Mouse (Mus musculus) small intestine, adult 2 months (tissue): ENCODE measurements at regions not wholly inside any gene's neighbourhood (a gene's known extent, or its start where the extent isn't known, plus 50 kb on each side); places are given as distances from the start of the nearest gene placed in this dataset.
A peak's percentile ranks its signal among the peaks of the same experiment; 100 is the strongest.
"Not testable (repeated sequence)": the region's sequence is repeated elsewhere in the genome, so short reads cannot be mapped to it uniquely, and the experiment has no call there.

Experiments used
- H3K27ac ChIP-seq: fragments of 200-500 bp; 2 replicates; pipeline ENCODE4 v1.5.1; 2012; ENCODE audit warnings: low read depth, low read length, control low read depth, inconsistent platforms; ENCODE audit not compliant: insufficient read depth
- H3K27me3 ChIP-seq: fragments of 200-500 bp; 2 replicates; pipeline ENCODE4 v1.6.1; 2012; ENCODE audit warnings: mild to moderate bottlenecking, moderate library complexity, low read length, inconsistent platforms; ENCODE audit not compliant: control insufficient read depth, insufficient read depth
- H3K36me3 ChIP-seq: fragments of 200-500 bp; 2 replicates; pipeline ENCODE4 v1.6.1; 2012; ENCODE audit warnings: mild to moderate bottlenecking, low read length, control low read depth, inconsistent platforms; ENCODE audit not compliant: control insufficient read depth, insufficient read depth
- H3K4me1 ChIP-seq: fragments of 200-500 bp; 2 replicates; pipeline ENCODE4 v1.6.1; 2012; ENCODE audit warnings: low read length, inconsistent platforms, mixed read lengths; ENCODE audit not compliant: control insufficient read depth, insufficient read depth, insufficient read length
- H3K4me3 ChIP-seq: fragments of 200-500 bp; 2 replicates; pipeline ENCODE4 v1.5.1; 2012; ENCODE audit warnings: low read depth, mild to moderate bottlenecking, control low read depth, inconsistent platforms, low read length, moderate library complexity
- CTCF ChIP-seq: fragments of 200-500 bp; IDR thresholded peaks from 2 replicates; pipeline ENCODE4 v1.5.1; 2012; ENCODE audit warnings: low read depth, mild to moderate bottlenecking, control low read depth, inconsistent platforms, low read length, moderate library complexity, mixed read lengths; ENCODE audit not compliant: insufficient replicate concordance, insufficient read length; ENCODE audit errors: extremely low read depth
- POLR2A ChIP-seq: fragments of 200-500 bp; IDR thresholded peaks from 2 replicates; pipeline ENCODE4 v1.6.1; 2012; ENCODE audit warnings: low read depth, mild to moderate bottlenecking, control low read depth, inconsistent platforms, low read length, moderate library complexity
- WGBS: fragments of 180-500 bp; shearing (Covaris S2); methylation state at CpG from one replicate; pipeline ENCODE4 v1.1.7; 2018; 5-methylcytosine and 5-hydroxymethylcytosine counted together

DNA sequence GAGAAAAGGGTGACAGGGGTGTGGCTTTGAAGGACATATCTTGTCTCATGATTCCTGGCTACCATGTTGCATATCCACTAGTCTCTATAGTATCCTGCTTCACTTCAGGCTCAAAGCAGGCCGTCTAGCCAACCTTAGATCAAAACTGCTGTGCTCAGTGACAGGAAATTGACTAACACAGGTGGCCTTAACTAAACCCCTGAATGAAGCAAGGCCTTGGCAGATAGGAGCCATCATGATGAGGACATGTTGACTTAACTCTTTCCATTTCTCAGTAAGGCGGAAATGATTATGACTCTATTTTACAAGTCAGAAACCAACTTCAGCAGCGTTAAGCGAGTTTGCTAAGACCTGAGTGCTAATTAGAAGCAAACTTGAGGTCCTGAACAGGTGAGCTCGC lies 143.2 kb upstream of the Hes1 start:
- Histone ChIP-seq H3K27me3 (no peaks in the 10 kb centered on the region), H3K4me3 (no peak overlapping the region), H3K4me1 (no peaks in the 10 kb centered on the region), H3K36me3 (no peaks in the 10 kb centered on the region), H3K27ac (no peak overlapping the region)
- 89% methylated on average over 5 of the region's 5 CpGs for WGBS
- TF ChIP-seq POLR2A (no peak), CTCF (no peak)

DNA sequence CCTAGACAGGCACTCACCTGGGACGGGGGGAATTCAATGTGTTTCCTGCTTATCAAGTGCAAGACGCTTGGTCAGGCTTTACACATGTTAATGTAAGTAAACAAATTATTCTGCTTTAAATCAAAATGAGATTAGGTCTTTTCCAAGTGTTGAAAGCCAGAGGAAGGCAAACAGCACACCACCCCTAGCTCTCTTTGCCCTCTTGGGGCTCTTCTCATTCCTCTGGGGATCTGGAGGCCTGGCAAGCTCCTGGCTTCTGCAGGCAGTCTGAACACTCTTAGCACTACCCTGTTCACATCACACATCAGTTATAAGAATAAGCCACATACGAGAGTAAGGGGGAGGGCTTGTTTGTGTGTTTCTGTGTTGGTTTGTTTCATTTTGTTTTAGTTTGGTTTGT lies 142.8 kb upstream of the Hes1 start:
- H3K36me3 ChIP-seq: no peaks in the 10 kb centered on the region
- WGBS: 67% methylated on average over 3 of the region's 3 CpGs
- H3K27me3 ChIP-seq: no peaks in the 10 kb centered on the region
- H3K27ac ChIP-seq: no peak overlapping the region
- H3K4me3 ChIP-seq: no peak overlapping the region
- no peaks in the 10 kb centered on the region for H3K4me1 ChIP-seq
- no peak for TF ChIP-seq CTCF
- no peak for TF ChIP-seq POLR2A

DNA sequence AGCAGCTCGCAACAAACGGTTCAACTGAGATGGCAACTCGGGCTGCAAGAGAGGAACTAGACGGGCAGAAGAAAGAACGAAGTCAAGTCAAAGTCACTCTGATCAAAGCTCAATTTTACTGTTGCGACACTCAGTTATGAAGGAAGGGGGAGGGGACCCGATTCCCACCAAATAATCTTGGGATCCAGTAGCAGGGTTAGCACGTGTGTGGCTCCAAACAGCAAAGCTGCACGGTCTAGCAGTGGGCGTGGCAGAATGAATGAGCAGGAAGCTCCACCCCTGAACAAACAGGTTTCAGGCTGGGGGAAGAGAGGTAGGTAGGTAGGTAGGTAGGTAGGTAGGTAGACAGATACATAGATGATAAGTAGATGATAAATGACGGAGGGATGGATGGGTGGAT lies 136.9 kb upstream of the Hes1 start:
- not testable (repeated sequence) for H3K4me3 ChIP-seq, H3K36me3 ChIP-seq, H3K27me3 ChIP-seq, H3K27ac ChIP-seq
- WGBS: 41% methylated on average over 11 of the region's 11 CpGs
- H3K4me1 ChIP-seq: peaks cover 19% of the 10 kb centered on the region

DNA sequence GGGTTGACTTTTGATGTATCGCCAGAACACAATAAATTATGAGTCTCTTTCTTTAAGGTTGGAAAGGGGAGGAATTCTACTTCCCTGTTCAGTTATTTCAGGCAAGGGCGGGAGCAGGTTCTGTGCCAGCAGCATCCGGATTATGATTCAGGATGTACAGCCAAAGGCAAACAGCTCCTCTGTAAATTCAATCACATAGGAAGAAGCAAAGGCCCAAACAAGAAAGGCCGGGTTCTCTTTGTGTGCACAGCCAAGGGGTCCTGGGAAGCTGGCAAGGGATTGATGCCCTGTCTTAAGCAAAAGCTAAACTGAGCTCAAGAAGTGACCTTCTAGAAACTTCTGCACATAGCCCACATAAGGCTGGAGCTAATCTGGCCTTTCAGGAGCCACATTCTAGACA lies 135.9 kb upstream of the Hes1 start:
- Histone ChIP-seq H3K36me3 (no peaks in the 10 kb centered on the region), H3K27me3 (no peaks in the 10 kb centered on the region), H3K27ac (no peak overlapping the region), H3K4me3 (no peak overlapping the region), H3K4me1 (peaks cover 22% of the 10 kb centered on the region)
- WGBS: 37% methylated on average over 4 of the region's 4 CpGs
- TF ChIP-seq POLR2A: no peak
- no peak for TF ChIP-seq CTCF

DNA sequence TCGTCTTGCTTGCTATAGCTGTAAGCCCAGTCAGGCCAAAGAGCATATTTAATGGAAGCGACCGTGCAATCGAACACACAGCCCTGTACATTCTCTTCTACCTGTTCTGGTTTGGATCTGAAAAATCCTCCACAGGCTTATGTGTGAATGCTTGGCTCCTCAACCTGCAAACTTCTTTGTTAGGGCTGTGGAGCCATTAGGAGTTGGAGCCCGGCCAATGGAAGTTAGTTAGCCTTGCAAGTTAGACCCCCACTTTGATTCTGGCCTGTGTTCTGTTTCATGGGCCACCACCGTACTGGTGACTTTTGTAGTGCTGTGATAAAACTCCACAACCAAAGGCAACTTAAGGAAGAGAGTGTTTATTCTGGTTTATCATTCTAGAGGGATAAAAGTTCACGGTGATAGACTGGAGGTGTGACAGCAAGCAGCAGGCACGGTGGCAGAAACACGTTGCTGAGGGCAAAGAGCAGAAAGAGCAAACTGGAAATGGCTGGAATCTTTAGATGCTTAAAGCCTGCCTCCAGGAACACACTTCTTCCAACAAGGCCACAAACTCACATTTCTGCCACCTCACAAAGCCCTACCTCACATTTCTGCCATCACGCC lies 132.3 kb upstream of the Hes1 start:
- 28% methylated on average over 10 of the region's 10 CpGs for WGBS
- peak overlapping the region; percentile 85 for H3K27ac ChIP-seq

DNA sequence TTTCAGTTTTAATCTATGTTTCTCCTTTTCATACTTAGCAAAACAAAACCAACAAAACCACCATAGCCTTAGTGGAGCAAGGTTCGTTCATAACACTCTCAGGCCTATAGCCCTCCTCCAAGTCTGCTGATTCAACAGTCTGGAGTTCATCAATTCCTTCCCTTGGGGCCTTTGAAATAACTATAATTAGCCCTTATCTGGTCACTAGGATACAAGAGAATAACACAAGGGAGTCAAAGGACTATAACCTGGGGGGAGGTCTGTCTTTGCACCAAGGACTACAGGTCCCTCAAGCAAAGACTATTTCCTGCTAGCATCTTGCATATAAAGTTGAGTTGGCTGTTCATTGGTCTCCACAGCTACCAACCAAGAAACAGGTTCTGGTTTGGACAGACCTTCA lies 129.5 kb upstream of the Hes1 start:
- H3K27ac ChIP-seq: peak overlapping the region; percentile 85
- H3K36me3 ChIP-seq: no peaks in the 10 kb centered on the region
- TF ChIP-seq CTCF (no peak), POLR2A (no peak)
- peaks cover 33% of the 10 kb centered on the region for H3K4me1 ChIP-seq
- no peak overlapping the region for H3K4me3 ChIP-seq
- no peaks in the 10 kb centered on the region for H3K27me3 ChIP-seq
- WGBS: 26% methylated on average over 1 of the region's 1 CpGs

More for the DNA sequence above, 132.3 kb upstream of the Hes1 start:
- H3K27me3 ChIP-seq: no peaks in the 10 kb centered on the region
- peaks cover 38% of the 10 kb centered on the region for H3K4me1 ChIP-seq
- TF ChIP-seq POLR2A: no peak
- no peak for TF ChIP-seq CTCF
- no peaks in the 10 kb centered on the region for H3K36me3 ChIP-seq
- no peak overlapping the region for H3K4me3 ChIP-seq

DNA sequence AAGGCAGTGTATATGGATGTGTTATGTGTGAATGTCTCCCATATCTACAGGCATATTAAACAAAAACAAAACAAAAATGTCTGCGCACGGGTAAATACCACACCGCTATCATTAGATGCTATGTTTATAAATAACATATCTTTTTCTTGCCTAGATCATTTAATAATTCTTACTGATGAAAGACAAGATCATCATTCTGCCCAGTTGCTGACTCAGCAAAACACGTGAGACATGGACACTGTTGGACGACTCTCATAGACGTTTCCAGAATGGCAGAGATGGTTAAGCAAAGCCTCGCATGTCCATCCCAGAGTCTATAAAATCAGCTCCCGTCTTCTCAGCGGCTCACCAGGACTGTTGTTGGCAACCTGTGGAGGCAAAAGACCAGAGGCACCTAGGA lies 125.5 kb upstream of the Hes1 start:
- 95% methylated on average over 9 of the region's 9 CpGs for WGBS
- no peak for TF ChIP-seq CTCF
- no peak for TF ChIP-seq POLR2A
- H3K4me1 ChIP-seq: peaks cover 16% of the 10 kb centered on the region; the same call in 1 of the 2 replicates
- no peaks in the 10 kb centered on the region for H3K27me3 ChIP-seq
- H3K27ac ChIP-seq: no peak overlapping the region
- no peaks in the 10 kb centered on the region for H3K36me3 ChIP-seq
- no peak overlapping the region for H3K4me3 ChIP-seq
